Mouse (Mus musculus) adrenal gland, postnatal 4 days (tissue): ENCODE data around the gene Rpgrip1l. TPM values are rescaled to one million over a fixed set of nuclear protein-coding genes. Genes with fewer than 3 reads are reported as not detected.

Experiments
- DNase-seq, 2 experiments: peaks; one replicate each; pipeline ENCODE4 v3.0.0; 2021 to 2022; ENCODE audit warnings: low spot score in 2 of 2, mixed read lengths in 2 of 2
- long read RNA-seq, 2 experiments: library from polyadenylated mRNA; stranded (forward); transcript quantifications; one replicate each; pipeline ENCODE4 v2.0.0; 2021
- total RNA-seq, 2 experiments: library from RNA; stranded (reverse); gene quantifications; 2 replicates each; pipeline ENCODE4 v1.2.3; 2021

Rpgrip1l gene
- 1 to 10 TPM; 6.0 to 8.6 TPM for total RNA-seq
- long read RNA-seq, experiment 1, result 0 reads
- long read RNA-seq, experiment 2, partial matches to known transcripts, result 3 of 3 reads
- long read RNA-seq, experiment 2, other reads (novel, unspliced or antisense), result 0 of 3 reads

DNA sequence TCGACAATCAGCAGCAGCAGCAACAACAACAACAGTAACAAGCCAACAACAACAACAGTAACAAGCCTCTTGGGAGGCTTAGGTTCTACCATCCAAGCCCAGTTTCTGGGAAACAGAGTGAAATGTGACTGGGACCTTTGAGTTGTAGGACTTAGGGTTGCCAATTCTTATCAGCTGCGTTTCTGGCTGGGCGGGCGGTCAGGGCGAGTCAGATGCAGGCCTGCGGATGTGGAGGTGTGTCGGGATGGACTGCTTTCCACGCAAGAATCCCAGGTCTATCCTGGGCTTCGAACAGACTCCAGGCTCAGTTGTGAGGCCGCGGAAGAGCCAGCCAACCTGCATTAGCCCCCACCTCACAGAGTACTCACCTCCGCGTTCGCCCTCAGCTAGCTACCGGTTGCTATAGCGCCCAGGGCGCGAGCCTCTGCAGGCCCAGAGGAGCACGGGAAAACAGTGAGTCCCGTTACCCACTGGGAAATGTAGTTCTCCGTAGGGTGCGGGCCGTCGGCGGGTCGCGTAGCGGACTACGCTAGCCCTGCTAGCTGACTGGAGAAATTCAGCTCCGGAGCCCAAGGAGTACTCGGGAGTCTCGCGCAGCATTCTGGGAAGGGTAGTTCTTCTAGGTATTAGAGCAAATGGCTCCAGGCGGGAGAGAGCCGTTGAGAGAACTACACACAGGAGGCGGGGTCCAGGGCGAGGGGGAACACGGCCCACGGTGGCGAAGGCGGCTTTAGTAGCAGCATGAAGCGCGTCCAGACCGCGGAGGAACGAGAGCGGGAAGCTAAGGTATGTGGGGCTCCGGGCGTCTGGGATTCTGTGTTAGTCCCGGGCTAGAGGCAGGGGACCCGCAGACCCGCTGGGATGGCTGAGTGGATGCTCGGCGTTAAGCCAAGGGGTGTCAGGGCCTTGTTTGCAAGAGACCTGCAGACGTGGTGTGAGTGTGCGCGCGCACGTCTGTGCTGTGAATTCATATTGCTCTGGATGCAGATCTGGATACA, at the start of gene Rpgrip1l, which contains the start of gene Fto:
Gene Rpgrip1l, minus strand, starts transcription at position 428 of the 998 bp plus-strand sequence.
Gene Fto, plus strand, starts transcription at position 691 of the 998 bp plus-strand sequence.
- DNase-seq, result peak; percentile 72 to 91

DNA sequence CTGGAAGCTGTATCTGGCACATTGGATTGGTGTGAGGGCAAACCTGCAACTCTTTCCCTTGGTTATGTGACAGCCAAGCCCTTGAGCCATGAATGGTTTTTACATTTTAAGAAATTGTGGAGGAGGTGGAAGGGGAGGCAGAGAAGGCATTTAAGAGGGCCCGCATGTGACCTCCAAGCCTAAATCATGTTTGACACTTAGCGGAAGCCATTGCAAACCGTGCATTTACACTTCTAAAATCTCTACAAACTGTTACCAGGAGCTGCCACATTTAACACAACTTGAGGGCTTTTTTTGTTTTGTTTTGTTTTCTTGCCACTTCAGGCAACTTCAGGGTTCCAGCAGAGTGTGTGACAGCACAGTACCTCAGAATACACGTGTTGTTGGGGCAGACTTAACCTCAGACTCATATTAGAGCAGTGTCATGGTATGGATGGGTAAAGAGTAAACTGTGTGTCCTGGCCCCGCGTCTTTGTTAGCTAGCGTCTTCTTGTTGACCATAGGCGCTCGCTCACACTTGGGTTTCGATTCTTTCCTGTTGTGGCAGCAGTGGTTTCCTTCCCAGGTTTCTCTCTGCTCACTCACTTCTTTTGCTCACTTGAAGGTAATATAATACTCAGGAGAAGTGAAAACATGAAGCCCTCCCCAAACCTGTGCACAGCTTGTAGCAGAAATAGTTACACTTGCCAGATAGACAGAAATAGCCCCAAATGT, 47.7 kb upstream of the Rpgrip1l start:
- no peak for DNase-seq

DNA sequence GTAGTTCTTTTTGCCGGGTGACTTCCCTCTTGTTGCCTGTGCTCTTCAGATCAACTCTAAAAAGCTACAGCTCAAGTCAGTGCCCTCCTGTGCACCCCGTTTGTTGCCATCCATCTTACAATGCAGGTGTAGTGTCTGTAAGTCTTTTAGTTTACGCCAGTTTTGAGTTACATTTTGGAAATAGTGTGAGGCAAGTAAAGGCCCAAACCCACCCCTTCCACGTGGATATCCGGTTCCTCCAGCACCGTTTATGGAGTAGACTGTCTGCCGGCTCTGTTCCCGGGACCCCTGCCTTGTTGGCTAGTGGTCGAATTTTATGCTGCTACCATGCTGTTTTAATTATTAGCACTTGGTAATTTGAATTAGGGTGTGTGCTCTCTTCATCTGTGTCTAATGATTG, 46.4 kb upstream of the Rpgrip1l start:
- no peak for DNase-seq

DNA sequence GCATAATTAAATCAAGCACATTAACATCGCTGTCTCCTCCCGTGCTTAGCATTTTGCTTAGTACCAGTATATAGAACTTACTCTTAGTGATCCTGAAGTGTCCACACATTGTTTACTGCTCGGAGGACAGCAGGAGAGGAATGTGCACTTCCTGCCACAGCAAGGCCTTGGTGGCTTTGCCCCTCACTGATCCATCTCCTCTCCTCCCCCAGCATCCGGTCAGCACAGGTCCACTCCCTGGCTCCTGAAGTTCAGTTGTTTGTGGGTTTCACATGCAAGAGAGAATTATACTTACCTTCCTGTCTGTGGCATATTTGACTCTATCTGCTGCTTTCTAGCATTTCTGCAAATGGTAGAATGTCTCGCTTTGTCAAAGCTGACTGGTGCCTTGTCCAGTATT, 45.0 kb upstream of the Rpgrip1l start:
- DNase-seq, result no peak

DNA sequence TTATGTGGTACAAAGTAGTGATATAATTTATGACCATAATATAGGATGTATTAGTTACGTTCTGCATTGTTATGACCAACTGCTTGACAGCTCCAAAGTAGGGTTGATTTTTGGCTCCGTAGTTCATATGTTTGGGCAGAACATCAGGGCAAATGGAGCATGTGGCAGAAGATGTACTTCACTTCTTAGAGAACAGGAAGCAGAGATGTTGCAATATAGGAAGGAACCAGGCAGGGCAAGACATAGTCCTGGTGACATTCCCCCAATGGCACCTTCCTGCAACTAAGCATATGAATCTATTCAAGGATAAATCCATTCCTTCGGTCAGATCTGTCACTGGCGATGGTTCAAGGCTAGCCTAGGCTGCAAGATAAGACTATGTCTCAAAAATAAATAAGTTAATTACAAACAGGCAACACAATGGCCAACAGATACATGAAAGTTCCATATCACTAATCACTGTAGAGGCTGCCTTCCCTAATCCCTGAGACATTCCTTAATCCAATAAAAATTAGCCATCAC, 44.5 kb upstream of the Rpgrip1l start:
- DNase-seq, result no peak

DNA sequence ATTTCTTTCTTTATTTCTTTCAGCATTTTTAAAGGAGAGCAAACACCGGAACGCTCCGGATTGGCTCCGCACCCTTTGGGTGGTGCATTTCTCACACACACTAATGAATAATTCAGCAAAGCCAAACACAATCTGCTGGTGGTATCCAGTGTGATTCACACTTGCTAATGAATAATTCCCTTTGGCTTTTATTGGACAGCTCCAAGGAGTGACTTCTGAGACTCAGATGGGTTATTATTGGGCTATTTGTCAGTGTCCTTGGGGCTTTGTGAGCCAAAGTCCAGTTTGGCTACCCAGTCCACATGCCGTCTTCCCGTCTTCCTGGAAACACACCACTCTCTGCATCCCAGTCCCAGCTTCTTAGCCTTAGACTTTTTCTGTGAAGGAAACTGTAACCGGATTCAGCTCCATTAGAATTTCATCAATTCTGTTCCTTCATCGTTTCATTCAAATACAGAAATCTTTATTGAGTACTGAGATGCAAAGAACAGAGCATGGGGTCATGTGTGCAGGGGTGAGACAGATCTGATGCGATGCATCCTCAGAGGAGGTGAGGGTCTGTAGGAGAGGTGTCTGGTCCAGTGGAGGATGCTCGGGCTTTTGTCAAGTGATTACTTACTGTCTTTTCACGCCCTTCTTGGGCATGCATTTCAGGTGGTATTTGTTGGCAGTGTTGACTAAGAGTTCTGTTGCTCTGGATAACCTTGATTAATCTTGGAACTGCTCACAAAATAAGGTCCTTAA, 43.1 kb upstream of the Rpgrip1l start:
- DNase-seq, result no peak

DNA sequence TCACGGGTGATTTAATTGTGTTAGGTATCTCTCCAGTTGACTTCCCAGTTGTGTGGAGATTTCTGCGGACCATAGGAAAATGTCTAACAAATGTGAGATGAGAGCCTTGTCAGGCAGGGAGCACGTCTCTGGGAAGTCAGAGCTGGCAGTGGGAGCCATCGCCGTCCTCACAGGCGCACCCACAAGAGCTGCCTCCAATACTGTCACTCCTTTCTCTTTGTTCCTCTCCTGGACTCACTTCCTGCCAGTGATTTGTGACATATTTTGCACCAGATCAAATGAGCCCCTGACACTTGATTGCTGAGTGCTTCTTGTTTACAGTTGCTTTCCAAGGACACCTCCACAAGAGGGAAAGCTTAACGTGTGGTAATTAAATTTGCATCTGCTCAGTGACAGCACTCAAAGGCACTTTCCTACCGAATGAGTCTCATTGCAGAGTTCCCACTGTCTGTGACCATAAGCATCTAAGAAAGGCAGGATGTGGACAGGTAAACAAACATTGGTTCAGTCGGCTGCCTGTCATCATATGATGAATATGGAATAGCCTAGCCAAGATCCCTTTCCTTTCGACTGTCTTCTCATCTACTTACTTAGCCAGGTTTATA, 42.3 kb upstream of the Rpgrip1l start:
- DNase-seq, result no peak

DNA sequence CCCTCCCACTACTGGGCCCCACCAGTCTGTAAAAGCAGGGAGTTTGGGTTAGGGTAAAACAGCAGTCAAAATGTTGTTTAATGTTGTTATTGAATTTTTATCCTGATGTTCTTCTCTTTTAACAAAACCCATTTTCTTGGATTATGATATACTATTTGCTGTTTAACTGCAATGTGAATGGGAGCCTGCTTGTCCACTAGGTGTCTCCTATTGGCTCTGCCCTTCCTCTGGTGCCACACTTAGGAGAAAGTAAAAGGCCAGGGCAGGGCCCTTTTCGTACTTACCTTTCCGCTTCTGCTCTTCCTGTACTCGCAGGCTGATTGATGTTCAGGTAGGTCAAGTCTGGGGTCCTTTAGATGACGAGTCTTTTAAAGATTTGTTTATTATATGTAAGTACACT, 40.8 kb upstream of the Rpgrip1l start:
- no peak for DNase-seq

DNA sequence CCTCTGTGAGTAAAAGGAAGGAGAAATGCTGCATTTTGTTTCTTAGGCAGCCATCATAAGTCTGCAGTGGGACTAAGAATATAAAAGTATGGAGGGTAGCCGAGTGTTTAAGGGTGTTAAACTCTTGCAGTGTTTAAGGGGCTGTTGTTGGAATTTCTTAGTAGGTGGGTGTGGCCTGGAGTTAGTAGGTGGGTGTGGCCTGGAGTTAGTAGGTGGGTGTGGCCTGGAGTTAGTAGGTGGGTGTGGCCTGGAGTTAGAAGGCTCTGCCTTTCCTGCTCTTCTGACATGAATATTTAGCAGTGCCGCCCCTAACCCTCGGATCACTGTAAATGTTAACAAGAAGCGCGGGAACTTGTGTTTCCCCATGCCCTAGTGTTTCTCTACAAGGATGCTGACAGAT, 40.0 kb upstream of the Rpgrip1l start:
- DNase-seq, result no peak

DNA sequence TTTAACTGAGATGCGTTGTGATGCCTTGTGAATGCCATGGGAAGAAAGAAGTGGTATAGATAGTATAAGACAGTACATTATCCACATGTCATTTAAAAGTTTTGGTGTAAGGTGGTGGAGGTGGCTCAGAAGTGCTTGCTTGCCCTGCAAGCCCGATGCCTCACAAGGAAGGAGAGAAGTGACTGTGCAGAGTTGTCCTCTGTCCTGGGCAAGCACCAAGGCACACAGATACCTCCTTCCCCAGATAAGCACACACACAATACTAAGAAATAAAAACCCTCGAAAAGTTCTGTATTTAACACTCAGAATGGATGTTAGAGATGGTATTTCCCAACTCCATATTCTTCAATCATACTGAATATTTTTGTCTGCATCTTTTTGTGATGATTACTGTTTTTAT, 39.5 kb upstream of the Rpgrip1l start:
- DNase-seq, result no peak

DNA sequence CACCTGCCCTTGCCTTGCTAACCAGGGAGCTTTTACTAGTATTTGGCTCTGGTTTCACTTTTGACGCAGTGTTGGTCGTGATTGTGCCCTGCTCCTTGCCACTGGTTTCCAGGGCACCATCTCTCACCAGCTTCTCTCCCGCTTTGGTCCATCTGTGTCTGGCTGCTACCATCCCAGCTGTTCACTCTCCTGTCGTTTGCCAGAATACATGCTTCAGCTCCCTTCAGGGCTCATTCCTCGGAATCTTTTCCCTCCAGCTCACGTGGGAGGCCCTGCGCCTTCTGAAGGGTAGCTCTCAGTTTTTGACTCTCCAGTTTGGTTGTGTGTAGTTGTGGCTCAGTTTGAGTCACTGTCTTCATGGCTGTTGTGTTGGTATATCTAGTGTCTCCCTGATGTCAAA, 37.6 kb upstream of the Rpgrip1l start:
- DNase-seq, result no peak

DNA sequence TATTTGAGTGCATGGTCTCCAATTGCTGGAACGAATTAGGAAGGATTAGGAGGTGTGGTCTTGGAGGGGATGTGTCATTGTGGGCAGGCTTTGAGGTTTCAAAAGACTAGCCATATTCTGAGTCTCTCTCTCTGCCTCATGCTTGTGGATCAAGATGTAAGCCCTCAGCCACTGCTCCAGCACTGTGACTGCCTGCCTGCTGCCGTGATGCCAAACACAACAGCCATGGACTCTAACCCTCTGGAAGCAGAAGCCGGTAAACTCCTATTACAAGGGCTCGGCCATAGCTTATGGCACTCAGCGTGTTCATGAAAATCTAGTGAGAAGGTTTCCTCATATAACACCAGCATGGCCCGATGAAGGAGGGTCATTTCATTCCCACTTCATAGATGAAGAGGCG, 36.8 kb upstream of the Rpgrip1l start:
- no peak for DNase-seq

DNA sequence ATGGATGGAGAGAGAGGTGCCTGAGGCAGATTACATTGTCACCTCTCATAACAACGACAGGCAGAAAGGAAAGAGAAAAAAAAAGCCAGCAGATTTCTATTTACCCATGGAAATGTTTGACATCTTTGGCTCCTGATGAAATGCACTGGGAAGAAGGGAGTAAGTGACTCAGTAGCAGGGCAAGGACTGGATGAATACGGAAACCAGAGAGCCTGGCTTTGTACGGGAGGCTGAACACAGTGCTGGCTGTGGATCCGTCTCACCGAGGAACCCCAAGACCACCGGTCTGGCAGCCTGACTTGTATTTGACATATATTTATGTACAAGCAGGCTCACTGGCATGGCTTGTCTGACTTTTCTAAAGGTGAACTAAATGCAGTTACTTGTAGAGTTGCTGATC, 34.5 kb upstream of the Rpgrip1l start:
- DNase-seq, result no peak

DNA sequence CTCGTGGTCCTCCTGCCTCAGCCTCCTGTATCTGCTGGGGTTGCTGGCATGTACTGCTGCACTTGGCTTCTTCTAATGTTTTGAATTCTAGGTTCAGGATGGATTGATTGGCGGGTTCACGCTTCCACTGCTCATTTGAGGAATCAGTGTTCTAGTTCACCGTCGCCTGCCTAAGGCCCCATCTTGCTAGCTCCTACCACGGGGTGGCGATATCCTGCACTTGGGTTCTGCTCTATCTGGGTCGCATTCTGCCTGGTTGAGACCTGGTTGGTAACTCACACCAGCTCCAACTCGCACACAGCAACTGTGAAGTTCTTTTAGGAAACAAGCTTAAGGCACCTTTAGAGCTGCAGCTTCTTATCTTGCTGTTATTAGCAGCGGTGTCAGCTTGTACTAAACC, 34.1 kb upstream of the Rpgrip1l start:
- DNase-seq, result no peak

DNA sequence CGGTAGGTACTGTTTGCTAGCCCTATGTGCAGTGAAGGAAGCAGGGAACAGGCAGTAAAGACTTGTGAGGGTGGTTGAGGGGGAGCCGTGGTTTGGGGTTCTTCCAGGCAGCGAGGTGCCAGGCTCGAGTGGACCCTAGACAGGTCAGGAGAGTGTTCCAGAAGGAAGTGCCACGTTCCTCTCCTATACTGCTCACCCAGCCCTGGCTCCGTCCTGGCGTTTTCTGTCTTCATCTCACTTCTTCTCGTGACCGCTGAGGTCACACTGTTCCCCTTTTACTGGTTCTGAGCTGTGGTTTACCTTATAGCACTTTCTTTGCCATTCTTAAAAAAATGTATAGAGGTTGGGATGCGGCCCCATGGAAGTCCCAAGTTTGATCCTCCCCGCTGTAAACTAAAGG, 31.6 kb upstream of the Rpgrip1l start:
- no peak for DNase-seq

DNA sequence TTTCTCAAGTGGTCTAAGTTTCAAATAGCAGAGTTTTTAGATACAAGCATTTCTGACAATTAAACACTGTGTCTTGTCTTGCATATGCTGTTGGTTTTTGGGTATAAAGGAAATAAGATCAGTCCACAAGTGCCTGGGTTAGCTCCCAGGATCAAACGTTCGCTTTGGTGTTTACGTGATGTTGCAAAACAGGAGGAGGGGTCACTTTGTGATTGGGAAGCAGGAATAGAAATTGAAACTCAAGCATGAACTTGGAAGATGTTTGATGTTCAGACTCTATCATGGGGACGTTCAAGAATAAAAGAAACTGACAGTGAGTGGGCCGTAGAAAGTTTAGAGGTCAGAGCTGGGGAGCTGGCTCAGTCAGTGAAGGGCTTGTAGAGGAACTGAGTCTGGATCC, 29.7 kb upstream of the Rpgrip1l start:
- DNase-seq, result no peak

DNA sequence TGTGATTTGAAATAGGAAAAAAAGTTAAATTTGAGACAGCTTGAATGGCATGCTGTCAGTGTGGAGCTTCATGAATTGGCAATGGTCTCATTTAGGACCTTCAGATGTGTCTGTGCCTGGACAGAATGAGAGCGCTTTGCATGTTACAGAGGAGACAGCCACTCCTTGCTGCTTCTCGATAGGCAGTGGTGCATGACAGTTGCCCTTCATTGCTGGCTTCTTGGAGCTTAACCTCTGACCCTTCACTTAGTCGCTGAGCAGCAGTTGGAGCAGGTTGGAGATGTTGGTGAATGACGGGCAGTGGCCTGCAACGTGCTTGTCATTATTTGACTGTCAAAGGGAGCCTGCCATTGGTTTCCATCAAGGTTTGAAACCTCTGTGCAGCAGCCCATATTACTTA, 29.1 kb upstream of the Rpgrip1l start:
- DNase-seq, result no peak

DNA sequence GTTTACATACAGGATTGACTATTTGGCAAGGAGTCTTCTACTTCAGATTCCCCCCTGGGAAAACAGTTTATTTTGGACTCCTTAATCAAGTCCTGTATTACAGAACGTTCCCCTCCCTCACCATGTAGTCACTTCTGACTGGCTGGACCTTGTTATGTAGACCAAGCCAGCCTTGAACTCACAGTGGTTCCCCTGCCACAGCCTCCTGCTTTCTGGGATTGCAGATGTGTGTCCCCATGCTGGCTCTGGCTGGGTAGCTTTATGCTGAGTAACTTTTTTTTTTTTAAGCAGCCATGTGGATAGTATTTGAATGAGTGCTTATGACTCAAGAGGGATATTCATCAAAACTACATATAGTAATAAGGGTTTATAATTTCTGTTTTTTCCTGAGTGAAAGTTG, 27.7 kb upstream of the Rpgrip1l start:
- no peak for DNase-seq

DNA sequence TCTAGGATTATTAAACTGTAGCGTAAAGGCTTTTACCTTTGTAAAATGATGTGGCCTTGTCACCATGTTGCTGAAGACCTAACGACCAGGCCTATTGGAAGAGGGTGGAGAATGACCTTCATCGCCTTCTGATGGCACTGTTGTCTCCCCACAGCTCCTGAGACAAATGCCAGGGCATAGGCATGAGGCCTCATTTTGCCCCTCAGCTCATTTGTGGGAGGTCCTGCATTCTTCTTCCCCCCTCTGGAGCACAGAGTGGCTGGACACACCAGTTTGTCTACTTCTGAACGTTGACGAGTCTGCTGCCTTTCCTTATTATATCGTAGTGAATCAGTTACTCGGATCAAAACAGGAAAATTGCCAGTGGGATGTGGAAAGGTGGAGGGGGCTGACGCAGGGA, 26.6 kb upstream of the Rpgrip1l start:
- no peak for DNase-seq

DNA sequence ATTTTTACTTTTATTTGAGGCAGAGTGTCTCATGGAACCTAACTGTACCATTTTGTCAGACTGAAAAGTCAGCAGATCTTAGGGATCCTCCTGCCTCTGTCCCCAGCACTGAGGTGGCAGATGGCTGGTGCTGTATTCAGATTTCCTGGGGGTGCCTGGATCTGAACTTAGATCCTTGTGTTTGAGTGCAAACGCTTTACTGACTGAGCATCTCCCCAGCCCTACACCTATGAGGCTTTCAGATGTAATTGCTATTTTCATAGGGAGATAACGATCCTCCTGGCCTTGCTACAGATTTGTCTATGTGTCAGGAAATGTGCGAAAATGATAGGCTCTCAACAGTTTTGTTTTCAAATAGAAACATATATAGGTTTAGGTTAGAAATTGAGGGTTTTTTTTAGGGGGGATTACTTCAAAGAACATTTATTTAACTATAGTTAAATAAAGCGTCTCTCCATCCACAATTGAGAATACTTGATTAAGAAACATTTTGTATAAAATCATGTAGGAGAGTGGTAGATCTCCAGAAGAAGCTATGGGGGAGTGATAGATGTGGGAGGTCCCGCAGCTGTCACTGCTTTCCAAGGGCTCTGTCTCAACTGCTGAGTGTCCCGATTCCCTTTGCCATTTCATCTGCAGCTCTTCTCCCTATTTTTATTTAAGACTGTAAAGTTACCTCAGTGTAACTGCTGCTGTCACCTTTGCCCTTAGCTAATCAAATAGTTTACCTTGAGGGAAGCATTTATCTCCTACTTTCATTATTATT, 25.5 kb upstream of the Rpgrip1l start:
- no peak for DNase-seq
